Mouse (Mus musculus): ENCODE results near the gene Sars2. TPM values are rescaled to one million over a fixed set of nuclear protein-coding genes. Genes with fewer than 3 reads are reported as not detected.

Sars2 gene
- total and polyA plus RNA-seq, 3 experiments = 10.5 to 24.9 (median 17.1) TPM

DNA sequence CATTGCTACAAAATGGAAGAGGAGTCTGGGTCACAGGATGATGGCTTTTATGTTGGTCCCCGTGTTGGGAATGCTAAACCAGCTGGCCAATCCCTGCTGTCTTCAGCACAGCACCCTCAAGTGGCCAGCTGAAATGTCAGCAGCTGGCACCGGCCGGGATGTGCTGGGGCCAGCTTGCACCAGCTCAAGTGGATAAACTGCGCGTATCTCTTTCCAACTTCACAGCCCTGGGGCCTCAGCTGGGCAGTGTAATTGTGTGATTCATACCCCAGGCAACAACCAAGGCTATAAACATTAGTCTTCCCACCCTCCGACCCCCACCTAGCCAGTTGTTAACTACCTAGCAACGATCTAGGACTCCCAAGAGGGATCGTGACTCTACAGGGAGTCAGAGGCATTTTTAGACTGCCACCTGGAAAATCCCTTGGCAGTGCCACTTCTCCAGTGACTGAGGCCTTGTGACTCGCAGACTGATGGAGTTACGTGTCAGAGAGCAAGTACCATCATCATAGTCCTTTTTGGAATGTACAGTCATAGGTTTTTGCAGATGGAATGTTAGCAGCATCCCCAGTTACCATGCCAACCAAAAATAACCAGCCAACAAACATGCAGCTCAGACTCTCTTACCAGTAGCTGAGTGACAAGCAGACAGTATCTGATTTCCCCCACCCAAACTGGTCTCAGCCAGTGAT, 14.0 kb upstream of the Sars2 start:
- H3K27me3 ChIP-seq (replicated peaks) = peaks cover 3% of the 10 kb centered on the region
- 0 out of 4 replicates have a peak, but pooled peaks cover 0 to 2% of the 10 kb centered on the region in 2 experiments for H3K4me1 ChIP-seq (ENCODE audit: control insufficient read depth in 1 of 2, insufficient read depth in 2 of 2)
- no peak overlapping the region for H3K27ac ChIP-seq (ENCODE audit: insufficient read depth, low read depth)
- no peak overlapping the region for H3K4me2 ChIP-seq (ENCODE audit: insufficient read depth, low read depth, poor library complexity, severe bottlenecking)
- H3K36me3 ChIP-seq (replicated peaks in 1 of 2; ENCODE audit: control insufficient read depth in 1 of 2, insufficient read depth in 1 of 2, low read length in 1 of 2) = no peaks in the 10 kb centered on the region
- DNase-seq (ENCODE audit: extremely low read depth) = no peak
- H3K79me2 ChIP-seq (replicated peaks; ENCODE audit: control insufficient read depth, extremely low read depth, insufficient read depth, poor library complexity, severe bottlenecking) = no peaks in the 10 kb centered on the region
- TF ChIP-seq ETS1 (conservative IDR thresholded peaks at IDR 0.05; ENCODE audit: low read depth, low read length) = no peak
- peak; percentile 12 to 38; a peak in 2 of 4 replicates for TF ChIP-seq CTCF (conservative IDR thresholded peaks at IDR 0.05 in 1 of 2, IDR thresholded peaks at IDR 0.05 in 1 of 2; ENCODE audit: low read depth in 2 of 2, low read length in 2 of 2)
- no peak for TF ChIP-seq IRF4 (IDR thresholded peaks at IDR 0.05; ENCODE audit: low read depth, low read length)
- dilution Hi-C loops (cut with MboI; ENCODE audit: extremely low pct_ligation_motif_present, extremely low pct_unique_long_range_greater_than_20kb, low sequenced_read_pairs) = no loop called here
- peaks cover 22% of the 10 kb centered on the region for H3K9me3 ChIP-seq (replicated peaks; ENCODE audit: low read length)
- no peak overlapping the region for H3K9ac ChIP-seq (ENCODE audit: insufficient read depth, low read depth)
- no peak overlapping the region for H3K4me3 ChIP-seq (replicated peaks in 1 of 3; ENCODE audit: low read depth in 2 of 3, low read length in 2 of 3, poor library complexity in 1 of 3)
- in situ Hi-C loops (cut with MboI; ENCODE audit: low pct_ligation_motif_present, low pct_unique_long_range_greater_than_20kb, low sequenced_read_pairs) = no loop called here

DNA sequence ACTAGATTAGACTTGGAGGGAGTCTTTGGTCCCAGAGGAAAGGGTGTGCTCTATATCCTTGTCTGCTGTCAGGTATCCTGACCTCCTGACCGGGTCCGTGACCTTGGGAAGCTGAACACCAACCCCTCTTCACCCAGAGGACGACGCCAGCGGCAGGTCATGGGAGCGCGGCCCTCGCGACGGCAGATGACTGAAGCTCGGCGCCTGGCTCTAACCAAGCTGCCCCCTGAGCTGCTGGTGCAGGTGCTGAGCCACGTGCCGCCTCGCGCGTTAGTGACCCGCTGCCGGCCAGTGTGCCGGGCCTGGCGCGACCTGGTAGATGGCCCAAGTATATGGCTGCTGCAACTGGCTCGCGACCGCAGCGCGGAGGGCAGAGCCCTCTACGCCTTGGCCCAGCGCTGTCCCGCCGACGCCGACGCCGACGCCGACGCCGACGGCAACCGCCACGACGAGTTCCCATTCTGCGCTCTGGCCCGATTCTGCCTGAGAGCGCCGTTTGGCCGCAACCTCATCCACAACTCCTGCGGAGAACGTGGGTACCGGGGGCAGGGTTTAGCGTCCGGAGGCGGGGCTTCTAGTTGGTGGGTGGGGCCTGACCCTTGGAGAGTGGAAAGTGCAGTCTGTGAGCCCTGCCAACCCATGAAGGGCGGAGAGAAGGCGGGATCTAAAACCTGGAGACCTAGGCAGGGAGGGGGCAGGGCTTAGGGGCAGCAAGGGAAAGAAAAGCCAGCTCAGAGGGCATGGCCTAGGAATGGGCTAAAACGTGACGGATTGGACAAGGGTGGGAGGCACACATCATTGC, 9.2 kb upstream of the Sars2 start:
- no peaks in the 10 kb centered on the region for H3K79me2 ChIP-seq (replicated peaks; ENCODE audit: control insufficient read depth, extremely low read depth, insufficient read depth, poor library complexity, severe bottlenecking)
- no peak overlapping the region for H3K4me2 ChIP-seq (ENCODE audit: insufficient read depth, low read depth, poor library complexity, severe bottlenecking)
- H3K4me3 ChIP-seq (replicated peaks in 1 of 3; ENCODE audit: low read depth in 2 of 3, low read length in 2 of 3, poor library complexity in 1 of 3) = no peak overlapping the region
- peaks cover 3% of the 10 kb centered on the region for H3K27me3 ChIP-seq (replicated peaks)
- H3K36me3 ChIP-seq (replicated peaks in 1 of 2; ENCODE audit: control insufficient read depth in 1 of 2, insufficient read depth in 1 of 2, low read length in 1 of 2) = peaks cover 0 to 6% of the 10 kb centered on the region in 2 experiments
- in situ Hi-C loops (cut with MboI; ENCODE audit: low pct_ligation_motif_present, low pct_unique_long_range_greater_than_20kb, low sequenced_read_pairs) = no loop called here
- H3K4me1 ChIP-seq (ENCODE audit: control insufficient read depth in 1 of 2, insufficient read depth in 2 of 2) = no peaks in the 10 kb centered on the region
- no peak for DNase-seq (ENCODE audit: extremely low read depth)
- H3K27ac ChIP-seq (ENCODE audit: insufficient read depth, low read depth) = no peak overlapping the region
- dilution Hi-C loops (cut with MboI; ENCODE audit: extremely low pct_ligation_motif_present, extremely low pct_unique_long_range_greater_than_20kb, low sequenced_read_pairs) = no loop called here
- H3K9ac ChIP-seq (ENCODE audit: insufficient read depth, low read depth) = no peak overlapping the region
- TF ChIP-seq POLR2A (IDR thresholded peaks at IDR 0.05; ENCODE audit: low read depth, low read length) (no peak), ELF1 (IDR thresholded peaks at IDR 0.05; ENCODE audit: low read depth, low read length) (no peak), CTCF (conservative IDR thresholded peaks at IDR 0.05 in 1 of 2, IDR thresholded peaks at IDR 0.05 in 1 of 2; ENCODE audit: low read depth in 2 of 2, low read length in 2 of 2) (no peak), SMC3 (IDR thresholded peaks at IDR 0.05; ENCODE audit: low read depth, low read length) (no peak), MYC (IDR thresholded peaks at IDR 0.05; ENCODE audit: low read depth, low read length) (no peak), ZC3H11A (IDR thresholded peaks at IDR 0.05; ENCODE audit: low read depth, low read length) (no peak), ZKSCAN1 (IDR thresholded peaks at IDR 0.05; ENCODE audit: borderline replicate concordance, low read depth, low read length) (no peak), ETS1 (conservative IDR thresholded peaks at IDR 0.05; ENCODE audit: low read depth, low read length) (no peak), MAFK (IDR thresholded peaks at IDR 0.05; ENCODE audit: insufficient replicate concordance, low read length) (no peak), TCF12 (IDR thresholded peaks at IDR 0.05; ENCODE audit: low read depth, low read length) (no peak), JUN (IDR thresholded peaks at IDR 0.05; ENCODE audit: insufficient read depth, low read depth, low read length) (no peak), CHD2 (IDR thresholded peaks at IDR 0.05; ENCODE audit: low read length) (no peak), MEF2A (IDR thresholded peaks at IDR 0.05; ENCODE audit: borderline replicate concordance, low read depth, low read length) (no peak), E2F4 (IDR thresholded peaks at IDR 0.05; ENCODE audit: insufficient replicate concordance, low read depth, low read length) (no peak)
- peaks cover 18% of the 10 kb centered on the region for H3K9me3 ChIP-seq (replicated peaks; ENCODE audit: low read length)

Data from CH12.LX (cell line).